Mouse (Mus musculus): ENCODE measurements at regions not wholly inside any gene's neighbourhood (a gene's known extent, or its start where the extent isn't known, plus 50 kb on each side); places are given as distances from the start of the nearest gene placed in this dataset.

- Histone ChIP-seq H3K27ac (ENCODE audit: poor library complexity, severe bottlenecking) (no peak overlapping the region), H3K4me2 (no peak overlapping the region), H3K36me3 (no peaks in the 10 kb centered on the region), H3K9ac (no peak overlapping the region), H3K27me3 (replicated peaks) (no peaks in the 10 kb centered on the region), H3K9me3 (replicated peaks) (no peaks in the 10 kb centered on the region), H3K4me3 (no peak overlapping the region), H3K4me1 (replicated peaks) (no peaks in the 10 kb centered on the region)
- WGBS = 80% methylated on average over 3 of the region's 3 CpGs
- ATAC-seq (ENCODE audit: insufficient number of reproducible peaks, low FRiP score) = no peak
Observed at GRCm38 (mm10) chr13:30063741-30064140, 72.5 kb upstream of the Mboat1 start.

DNA sequence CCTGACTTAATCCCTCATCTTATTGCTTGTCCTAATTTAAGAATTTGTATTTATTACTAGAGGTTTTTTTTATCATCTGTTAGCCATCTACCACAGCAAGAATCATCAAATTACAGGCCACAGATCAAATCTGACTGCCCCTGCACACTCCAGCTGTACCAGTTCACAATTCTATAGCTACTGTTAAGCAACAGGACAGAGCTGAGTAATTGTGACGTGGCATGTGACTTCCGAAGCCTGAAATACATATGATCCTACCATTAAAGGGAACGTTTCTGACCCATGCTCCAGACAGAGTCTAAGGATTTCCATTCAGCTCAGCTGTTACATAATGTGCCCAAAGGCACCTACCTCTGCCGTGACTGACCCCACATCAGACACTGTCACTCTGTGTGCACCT is 74.0 kb upstream of the Mboat1 start:
- Histone ChIP-seq H3K4me3 (no peak overlapping the region), H3K27ac (ENCODE audit: poor library complexity, severe bottlenecking) (no peak overlapping the region), H3K36me3 (no peaks in the 10 kb centered on the region), H3K27me3 (replicated peaks) (no peaks in the 10 kb centered on the region), H3K4me2 (no peak overlapping the region), H3K9me3 (replicated peaks) (no peaks in the 10 kb centered on the region), H3K9ac (no peak overlapping the region), H3K4me1 (replicated peaks) (no peaks in the 10 kb centered on the region)
- no peak for ATAC-seq (ENCODE audit: insufficient number of reproducible peaks, low FRiP score)
- 81% methylated on average over 4 of the region's 4 CpGs for WGBS

DNA sequence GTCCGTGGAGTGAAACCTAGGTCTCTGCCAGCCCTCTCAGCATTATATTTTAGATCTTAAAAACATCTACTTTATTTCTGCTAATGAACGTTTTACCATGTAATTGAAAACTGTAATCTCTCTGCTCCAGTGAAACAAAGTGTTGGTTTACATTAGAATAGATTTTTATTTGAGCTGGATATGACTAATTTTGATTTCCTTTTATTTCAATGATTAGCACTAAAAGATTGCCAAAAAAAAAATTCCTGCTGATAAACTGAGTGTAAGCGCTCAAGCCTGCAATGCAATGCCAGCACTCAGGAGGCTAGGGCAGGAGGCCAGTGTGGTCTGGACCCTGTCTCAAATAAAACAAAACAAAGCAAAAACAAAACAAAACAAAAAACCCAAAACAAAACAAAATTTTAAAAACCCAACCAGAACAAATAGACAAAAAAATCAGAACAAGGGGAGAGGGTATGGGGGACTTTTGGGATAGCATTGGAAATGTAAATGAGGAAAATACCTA is 69.3 kb upstream of the E2f3 start:
- Histone ChIP-seq H3K36me3 (no peaks in the 10 kb centered on the region), H3K27me3 (replicated peaks) (no peaks in the 10 kb centered on the region), H3K4me3 (no peak overlapping the region), H3K4me2 (no peak overlapping the region), H3K4me1 (replicated peaks) (peaks cover 7% of the 10 kb centered on the region; the same call in 1 of the 2 replicates), H3K9ac (no peak overlapping the region), H3K9me3 (replicated peaks) (no peaks in the 10 kb centered on the region), H3K27ac (ENCODE audit: poor library complexity, severe bottlenecking) (no peak overlapping the region)
- 79% methylated on average over 3 of the region's 3 CpGs for WGBS
- no peak for ATAC-seq (ENCODE audit: insufficient number of reproducible peaks, low FRiP score)

GRCm38 (mm10) chr13:30051891-30052550 is 66.2 kb upstream of the E2f3 start:
- no peak for ATAC-seq (ENCODE audit: insufficient number of reproducible peaks, low FRiP score)
- Histone ChIP-seq H3K9me3 (replicated peaks) (no peaks in the 10 kb centered on the region), H3K36me3 (no peaks in the 10 kb centered on the region), H3K4me3 (no peak overlapping the region), H3K4me1 (replicated peaks) (peaks cover 13% of the 10 kb centered on the region; the same call in 1 of the 2 replicates), H3K9ac (no peak overlapping the region), H3K27ac (ENCODE audit: poor library complexity, severe bottlenecking) (no peak overlapping the region), H3K4me2 (no peak overlapping the region), H3K27me3 (replicated peaks) (no peaks in the 10 kb centered on the region)
- WGBS = 63% methylated on average over 16 of the region's 16 CpGs

- H3K4me3 ChIP-seq = no peak overlapping the region
Observed at GRCm38 (mm10) chr13:30050745-30051508, 65.1 kb upstream of the E2f3 start.

DNA sequence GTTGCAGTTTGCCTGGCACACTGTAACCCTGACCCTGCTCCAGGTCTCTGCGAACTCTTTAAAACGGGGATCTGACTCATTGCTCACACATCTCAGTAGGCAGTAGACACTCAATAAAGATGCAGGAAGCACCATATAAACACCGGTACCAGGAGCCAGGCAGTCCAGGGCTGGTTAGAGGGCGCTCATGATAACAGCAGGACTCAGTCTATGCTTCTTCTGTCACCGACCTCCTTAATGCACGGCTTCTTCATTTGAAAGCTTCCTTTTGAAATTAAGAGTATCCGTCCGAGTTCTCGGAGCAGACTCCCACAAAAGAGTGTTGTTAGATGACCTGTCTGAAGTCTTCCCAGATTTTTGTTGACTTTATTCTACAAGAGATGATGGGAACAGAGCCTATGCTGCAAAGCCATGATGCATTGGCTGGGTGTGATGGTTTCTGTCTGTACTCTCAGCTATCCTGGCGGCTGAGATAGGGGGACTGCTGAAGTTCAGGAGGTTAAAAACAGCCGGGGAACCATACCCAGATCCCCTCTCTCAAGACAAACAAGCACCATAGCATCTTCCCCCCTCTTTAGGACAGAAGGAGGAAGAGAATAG is 62.5 kb upstream of the E2f3 start:
- peaks cover 15% of the 10 kb centered on the region for H3K4me1 ChIP-seq (replicated peaks)
- WGBS = 53% methylated on average over 11 of the region's 11 CpGs
- no peak for ATAC-seq (ENCODE audit: insufficient number of reproducible peaks, low FRiP score)
- H3K27me3 ChIP-seq (replicated peaks) = no peaks in the 10 kb centered on the region
- H3K9ac ChIP-seq = no peak overlapping the region
- H3K9me3 ChIP-seq (replicated peaks) = no peaks in the 10 kb centered on the region
- no peak overlapping the region for H3K4me2 ChIP-seq
- no peak overlapping the region for H3K4me3 ChIP-seq
- no peak overlapping the region for H3K27ac ChIP-seq (ENCODE audit: poor library complexity, severe bottlenecking)
- H3K36me3 ChIP-seq = no peaks in the 10 kb centered on the region

More at GRCm38 (mm10) chr13:30050745-30051508, 65.1 kb upstream of the E2f3 start:
- no peaks in the 10 kb centered on the region for H3K9me3 ChIP-seq (replicated peaks)
- H3K36me3 ChIP-seq = no peaks in the 10 kb centered on the region
- H3K27me3 ChIP-seq (replicated peaks) = no peaks in the 10 kb centered on the region
- peaks cover 13% of the 10 kb centered on the region; the same call in 1 of the 2 replicates for H3K4me1 ChIP-seq (replicated peaks)
- no peak for ATAC-seq (ENCODE audit: insufficient number of reproducible peaks, low FRiP score)
- no peak overlapping the region for H3K4me2 ChIP-seq
- no peak overlapping the region for H3K27ac ChIP-seq (ENCODE audit: poor library complexity, severe bottlenecking)
- no peak overlapping the region for H3K9ac ChIP-seq
- 61% methylated on average over 9 of the region's 9 CpGs for WGBS

DNA sequence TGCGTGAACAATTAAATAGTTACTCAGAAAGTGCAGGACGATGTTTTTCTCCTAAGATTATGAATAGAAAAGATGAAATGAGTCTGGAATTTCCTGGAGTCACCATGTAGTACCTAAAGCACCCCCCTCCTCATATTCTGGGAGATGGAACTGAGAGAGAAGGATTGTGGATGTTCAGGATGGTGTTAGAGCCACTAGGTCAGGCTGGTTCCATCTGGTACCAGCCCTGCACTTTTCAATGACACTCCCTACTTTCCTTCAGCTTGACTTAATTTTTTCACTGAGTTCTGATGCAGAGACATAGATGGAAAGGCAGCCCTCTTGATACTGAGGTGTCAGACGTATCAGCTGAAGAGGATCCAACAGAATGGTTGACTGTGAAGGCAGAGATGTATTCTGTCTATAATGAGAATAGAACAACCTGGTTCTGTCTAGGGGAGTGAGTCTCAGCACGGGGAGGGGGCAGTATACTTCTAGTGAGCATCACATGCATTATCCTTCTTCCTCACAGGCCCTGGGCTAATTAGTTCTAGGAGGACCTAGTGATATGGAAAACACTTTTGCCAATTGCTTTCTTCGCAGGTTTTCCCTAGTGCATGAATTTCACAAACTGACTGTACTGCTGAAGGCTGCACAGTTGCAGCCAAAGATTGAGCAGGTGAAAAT is 60.8 kb upstream of the E2f3 start:
- Histone ChIP-seq H3K4me2 (no peak overlapping the region), H3K36me3 (no peaks in the 10 kb centered on the region), H3K27ac (ENCODE audit: poor library complexity, severe bottlenecking) (no peak overlapping the region), H3K9ac (no peak overlapping the region), H3K9me3 (replicated peaks) (no peaks in the 10 kb centered on the region), H3K27me3 (replicated peaks) (no peaks in the 10 kb centered on the region), H3K4me1 (replicated peaks) (peaks cover 17% of the 10 kb centered on the region), H3K4me3 (no peak overlapping the region)
- ATAC-seq (ENCODE audit: insufficient number of reproducible peaks, low FRiP score) = no peak
- WGBS = 78% methylated on average over 5 of the region's 5 CpGs

DNA sequence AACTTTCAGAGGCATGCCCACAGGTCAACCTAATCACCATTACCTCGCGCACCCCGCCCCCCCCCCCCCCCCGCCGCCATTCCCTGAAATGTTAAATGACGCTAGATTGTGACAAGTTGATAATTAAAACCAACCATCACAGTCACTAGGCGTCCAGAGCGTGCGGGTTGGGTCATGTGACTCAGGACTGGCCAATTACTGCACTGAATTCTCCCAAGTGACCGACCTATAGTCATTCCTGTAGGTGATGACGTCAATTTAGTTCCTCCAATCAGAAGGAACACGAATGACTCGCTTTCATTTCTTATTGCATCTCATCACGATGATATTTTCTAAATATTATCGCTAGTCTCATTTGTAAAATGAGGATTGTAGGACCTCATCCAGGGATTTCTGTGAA is 60.2 kb upstream of the E2f3 start:
- no peak overlapping the region for H3K4me3 ChIP-seq
- H3K9ac ChIP-seq = no peak overlapping the region
- no peak overlapping the region for H3K4me2 ChIP-seq
- WGBS = 60% methylated on average over 14 of the region's 15 CpGs
- H3K4me1 ChIP-seq (replicated peaks) = peaks cover 17% of the 10 kb centered on the region
- no peaks in the 10 kb centered on the region for H3K36me3 ChIP-seq
- no peaks in the 10 kb centered on the region for H3K9me3 ChIP-seq (replicated peaks)
- H3K27ac ChIP-seq (ENCODE audit: poor library complexity, severe bottlenecking) = no peak overlapping the region
- H3K27me3 ChIP-seq (replicated peaks) = no peaks in the 10 kb centered on the region
- ATAC-seq (ENCODE audit: insufficient number of reproducible peaks, low FRiP score) = no peak

GRCm38 (mm10) chr13:30045225-30045624 is 59.4 kb upstream of the E2f3 start:
- Histone ChIP-seq H3K27ac (ENCODE audit: poor library complexity, severe bottlenecking) (no peak overlapping the region), H3K4me2 (no peak overlapping the region), H3K9ac (no peak overlapping the region), H3K9me3 (replicated peaks) (no peaks in the 10 kb centered on the region), H3K4me3 (no peak overlapping the region), H3K4me1 (replicated peaks) (peaks cover 17% of the 10 kb centered on the region), H3K36me3 (no peaks in the 10 kb centered on the region), H3K27me3 (replicated peaks) (no peaks in the 10 kb centered on the region)
- 70% methylated on average over 6 of the region's 6 CpGs for WGBS
- ATAC-seq (ENCODE audit: insufficient number of reproducible peaks, low FRiP score) = no peak

DNA sequence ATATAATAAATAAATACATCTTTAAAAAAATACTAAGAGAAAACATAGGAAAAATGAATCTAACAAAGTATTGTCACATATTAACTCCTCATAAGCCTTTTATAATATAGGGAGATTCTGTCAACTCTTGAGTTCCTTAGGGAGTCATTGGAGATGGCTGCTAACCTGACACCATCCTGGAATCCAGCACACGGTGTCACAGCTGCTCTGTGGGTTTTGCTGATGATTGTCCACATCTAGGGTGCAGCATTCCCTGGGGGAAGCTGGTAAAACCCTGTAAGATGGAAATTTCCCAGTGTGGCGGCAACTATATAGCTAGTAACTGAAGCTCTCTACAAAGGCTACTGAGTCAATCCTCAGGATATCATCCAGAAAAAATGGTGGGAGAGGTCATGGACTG is 58.9 kb upstream of the E2f3 start:
- Histone ChIP-seq H3K4me1 (replicated peaks) (peaks cover 17% of the 10 kb centered on the region), H3K27ac (ENCODE audit: poor library complexity, severe bottlenecking) (no peak overlapping the region), H3K27me3 (replicated peaks) (no peaks in the 10 kb centered on the region), H3K9ac (no peak overlapping the region), H3K36me3 (no peaks in the 10 kb centered on the region), H3K4me3 (no peak overlapping the region), H3K9me3 (replicated peaks) (no peaks in the 10 kb centered on the region), H3K4me2 (no peak overlapping the region)
- ATAC-seq (ENCODE audit: insufficient number of reproducible peaks, low FRiP score) = no peak
- 81% methylated on average over 2 of the region's 2 CpGs for WGBS

Data from heart, embryonic 12.5 days (tissue).